Mouse (Mus musculus): Measurements from ENCODE around the gene Rnf169. TPM values are rescaled to one million over a fixed set of nuclear protein-coding genes. Genes with fewer than 3 reads are reported as not detected.

Rnf169 gene
- total and polyA plus RNA-seq, 2 experiments from 2014 or later, result 3.6 to 17.1 TPM

- Histone ChIP-seq H3K4me3 (ENCODE audit: low read depth, low read length) (no peak overlapping the region), H3K9ac (replicated peaks; ENCODE audit: low read length, poor library complexity, severe bottlenecking) (no peak overlapping the region)
- 94% methylated on average over 10 of the region's 10 CpGs for WGBS
These were observed 65.9 kb downstream of the Rnf169 start for GRCm38 (mm10) chr7:99914316-99914715.

GRCm38 (mm10) chr7:99911038-99911437 is 69.2 kb downstream of the Rnf169 start:
- WGBS, result 80% methylated on average over 5 of the region's 5 CpGs
- Histone ChIP-seq H3K9me3 (ENCODE audit: low read length) (no peaks in the 10 kb centered on the region), H3K4me1 (ENCODE audit: insufficient read depth, low read length) (no peaks in the 10 kb centered on the region), H3K9ac (replicated peaks; ENCODE audit: low read length, poor library complexity, severe bottlenecking) (no peak overlapping the region), H3K4me3 (ENCODE audit: low read depth, low read length) (no peak overlapping the region), H3K27ac (ENCODE audit: low read depth, low read length) (no peak overlapping the region), H3K36me3 (ENCODE audit: insufficient read depth, low read length) (no peaks in the 10 kb centered on the region), H3K4me2 (ENCODE audit: low read depth, low read length, poor library complexity, severe bottlenecking) (no peak overlapping the region), H3K27me3 (ENCODE audit: insufficient read depth, low read length) (no peaks in the 10 kb centered on the region)
- no peak for TF ChIP-seq CTCF (IDR thresholded peaks at IDR 0.05)
- DNase-seq (ENCODE audit: low spot score), result no peak
- ATAC-seq (ENCODE audit: low FRiP score), result no peak

More at GRCm38 (mm10) chr7:99914316-99914715, 65.9 kb downstream of the Rnf169 start:
- Histone ChIP-seq H3K9me3 (ENCODE audit: low read length) (no peaks in the 10 kb centered on the region), H3K27me3 (ENCODE audit: insufficient read depth, low read length) (no peaks in the 10 kb centered on the region), H3K27ac (ENCODE audit: low read depth, low read length) (no peak overlapping the region), H3K4me1 (ENCODE audit: insufficient read depth, low read length) (peaks cover 9% of the 10 kb centered on the region; the same call in 1 of the 2 replicates), H3K4me2 (ENCODE audit: low read depth, low read length, poor library complexity, severe bottlenecking) (no peak overlapping the region), H3K36me3 (ENCODE audit: insufficient read depth, low read length) (no peaks in the 10 kb centered on the region)
- DNase-seq (ENCODE audit: low spot score), result no peak
- no peak for TF ChIP-seq CTCF (IDR thresholded peaks at IDR 0.05)
- no peak for ATAC-seq (ENCODE audit: low FRiP score)

GRCm38 (mm10) chr7:99907463-99907862 is 72.8 kb downstream of the Rnf169 start:
- no peak overlapping the region for H3K9ac ChIP-seq (replicated peaks; ENCODE audit: low read length, poor library complexity, severe bottlenecking)
- DNase-seq (ENCODE audit: low spot score), result no peak
- no peak overlapping the region for H3K4me3 ChIP-seq (ENCODE audit: low read depth, low read length)
- TF ChIP-seq CTCF (IDR thresholded peaks at IDR 0.05), result no peak
- 87% methylated on average over 3 of the region's 3 CpGs for WGBS
- no peak for ATAC-seq (ENCODE audit: low FRiP score)
- H3K27ac ChIP-seq (ENCODE audit: low read depth, low read length), result no peak overlapping the region
- H3K36me3 ChIP-seq (ENCODE audit: insufficient read depth, low read length), result no peaks in the 10 kb centered on the region
- no peaks in the 10 kb centered on the region for H3K27me3 ChIP-seq (ENCODE audit: insufficient read depth, low read length)
- H3K4me1 ChIP-seq (ENCODE audit: insufficient read depth, low read length), result no peaks in the 10 kb centered on the region
- no peaks in the 10 kb centered on the region for H3K9me3 ChIP-seq (ENCODE audit: low read length)
- no peak overlapping the region for H3K4me2 ChIP-seq (ENCODE audit: low read depth, low read length, poor library complexity, severe bottlenecking)

GRCm38 (mm10) chr7:99906346-99906745 is 73.9 kb downstream of the Rnf169 start:
- no peak for TF ChIP-seq CTCF (IDR thresholded peaks at IDR 0.05)
- Histone ChIP-seq H3K36me3 (ENCODE audit: insufficient read depth, low read length) (no peaks in the 10 kb centered on the region), H3K9ac (replicated peaks; ENCODE audit: low read length, poor library complexity, severe bottlenecking) (no peak overlapping the region), H3K4me2 (ENCODE audit: low read depth, low read length, poor library complexity, severe bottlenecking) (no peak overlapping the region), H3K4me3 (ENCODE audit: low read depth, low read length) (no peak overlapping the region), H3K9me3 (ENCODE audit: low read length) (no peaks in the 10 kb centered on the region), H3K27ac (ENCODE audit: low read depth, low read length) (no peak overlapping the region), H3K4me1 (ENCODE audit: insufficient read depth, low read length) (no peaks in the 10 kb centered on the region), H3K27me3 (ENCODE audit: insufficient read depth, low read length) (no peaks in the 10 kb centered on the region)
- ATAC-seq (ENCODE audit: low FRiP score) (no peak), DNase-seq (ENCODE audit: low spot score) (no peak)
- 87% methylated on average over 3 of the region's 3 CpGs for WGBS

- Histone ChIP-seq H3K9ac (replicated peaks; ENCODE audit: low read length, poor library complexity, severe bottlenecking) (no peak overlapping the region), H3K9me3 (ENCODE audit: low read length) (no peaks in the 10 kb centered on the region), H3K4me2 (ENCODE audit: low read depth, low read length, poor library complexity, severe bottlenecking) (no peak overlapping the region), H3K27me3 (ENCODE audit: insufficient read depth, low read length) (no peaks in the 10 kb centered on the region), H3K36me3 (ENCODE audit: insufficient read depth, low read length) (no peaks in the 10 kb centered on the region), H3K4me3 (ENCODE audit: low read depth, low read length) (no peak overlapping the region), H3K4me1 (ENCODE audit: insufficient read depth, low read length) (no peaks in the 10 kb centered on the region), H3K27ac (ENCODE audit: low read depth, low read length) (no peak overlapping the region)
- no peak for TF ChIP-seq CTCF (IDR thresholded peaks at IDR 0.05)
- WGBS, result 65% methylated on average over 3 of the region's 3 CpGs
- DNase-seq (ENCODE audit: low spot score) (no peak), ATAC-seq (ENCODE audit: low FRiP score) (no peak)
These were observed 75.7 kb downstream of the Rnf169 start for GRCm38 (mm10) chr7:99904421-99905005.

GRCm38 (mm10) chr7:99902918-99903665 is 77.2 kb downstream of the Rnf169 start:
- no peak for ATAC-seq (ENCODE audit: low FRiP score)
- no peak for DNase-seq (ENCODE audit: low spot score)
- no peaks in the 10 kb centered on the region for H3K9me3 ChIP-seq (ENCODE audit: low read length)
- H3K9ac ChIP-seq (replicated peaks; ENCODE audit: low read length, poor library complexity, severe bottlenecking), result no peak overlapping the region
- no peak overlapping the region for H3K27ac ChIP-seq (ENCODE audit: low read depth, low read length)
- H3K4me2 ChIP-seq (ENCODE audit: low read depth, low read length, poor library complexity, severe bottlenecking), result no peak overlapping the region
- H3K4me1 ChIP-seq (ENCODE audit: insufficient read depth, low read length), result no peaks in the 10 kb centered on the region
- no peaks in the 10 kb centered on the region for H3K36me3 ChIP-seq (ENCODE audit: insufficient read depth, low read length)
- 64% methylated on average over 11 of the region's 11 CpGs for WGBS
- H3K27me3 ChIP-seq (ENCODE audit: insufficient read depth, low read length), result no peaks in the 10 kb centered on the region
- no peak overlapping the region for H3K4me3 ChIP-seq (ENCODE audit: low read depth, low read length)
- TF ChIP-seq CTCF (IDR thresholded peaks at IDR 0.05), result no peak

Data from midbrain, postnatal 0 days (tissue).